Mouse (Mus musculus) stomach, embryonic 14.5 days (tissue): ENCODE results near the gene Olfr548-ps1. TPM values are rescaled to one million over a fixed set of nuclear protein-coding genes. Genes with fewer than 3 reads are reported as not detected.
A peak's percentile ranks its signal among the peaks of the same experiment; 100 is the strongest.

ENCODE experiments used
- ATAC-seq: fragments of 200-750 bp; cut with Nextera tagmentation; 2 replicates; pipeline ENCODE4 v1.8.0; 2017; ENCODE audit warnings: low read depth, moderate TSS enrichment; ENCODE audit not compliant: insufficient number of reproducible peaks, insufficient read depth, low FRiP score
- H3K27ac ChIP-seq: fragments of 300-500 bp; sonication (generic); 2 replicates; pipeline ENCODE4 v1.5.1; 2014; ENCODE audit warnings: mild to moderate bottlenecking, low read length, moderate library complexity, mixed read lengths
- H3K27me3 ChIP-seq: fragments of 300-500 bp; sonication (generic); 2 replicates; pipeline ENCODE4 v1.6.1; 2014; ENCODE audit warnings: low read length, control low read depth, mixed read lengths; ENCODE audit not compliant: control insufficient read depth, insufficient read depth
- H3K36me3 ChIP-seq: fragments of 300-500 bp; sonication (generic); 2 replicates; pipeline ENCODE4 v1.6.1; 2014; ENCODE audit warnings: mild to moderate bottlenecking, control low read depth, low read length, moderate library complexity, mixed read lengths; ENCODE audit not compliant: control insufficient read depth, insufficient read depth
- H3K4me1 ChIP-seq: fragments of 300-500 bp; sonication (generic); 2 replicates; pipeline ENCODE4 v1.6.1; 2014; ENCODE audit warnings: low read length, control low read depth, mixed read lengths; ENCODE audit not compliant: control insufficient read depth, insufficient read depth
- H3K4me2 ChIP-seq: fragments of 300-500 bp; sonication (generic); replicated peaks from 2 replicates; pipeline ENCODE4 v1.6.1; 2014; ENCODE audit warnings: low read depth, low read length, control low read depth
- H3K4me3 ChIP-seq: fragments of 300-500 bp; sonication (generic); 2 replicates; pipeline ENCODE4 v1.5.1; 2014; ENCODE audit warnings: low read depth, low read length, control low read depth
- H3K9ac ChIP-seq: fragments of 300-500 bp; sonication (generic); replicated peaks from 2 replicates; pipeline ENCODE4 v1.6.1; 2014; ENCODE audit warnings: low read depth, mild to moderate bottlenecking, control low read depth, low read length, moderate library complexity, mixed read lengths
- H3K9me3 ChIP-seq: fragments of 300-500 bp; sonication (generic); 2 replicates; pipeline ENCODE4 v1.6.1; 2016; ENCODE audit warnings: low read depth, low read length, control low read depth; ENCODE audit not compliant: control insufficient read depth
- WGBS: fragments of 180-500 bp; shearing (Covaris S2); extraction: QIAGEN DNeasy Blood & Tissue Kit; methylation state at CpG from one replicate; pipeline ENCODE4 v1.1.7; 2014; 5-methylcytosine and 5-hydroxymethylcytosine counted together
- polyA plus RNA-seq: library from polyadenylated mRNA; unstranded; fragments of >200 nt; fragmentation: Nextera tagmentation; extraction: Ambion mirVana; gene quantifications from 2 replicates; pipeline ENCODE4 v1.2.1, GENCODE M21; 2014

Gene Olfr548-ps1
- polyA plus RNA-seq, 1 experiment from 2014 or later, result not detected

- Histone ChIP-seq H3K36me3 (no peaks in the 10 kb centered on the region), H3K27ac (no peak overlapping the region), H3K4me1 (no peaks in the 10 kb centered on the region), H3K4me3 (peak overlapping the region; percentile 39), H3K4me2 (peak overlapping the region; percentile 84), H3K9ac (peak overlapping the region; percentile 46), H3K9me3 (no peaks in the 10 kb centered on the region), H3K27me3 (no peaks in the 10 kb centered on the region)
- peak; percentile 92 for ATAC-seq
- under 1% methylated on average over 54 of the region's 54 CpGs for WGBS
Observed at GRCm38 (mm10) chr7:102512814-102513435, 27.8 kb upstream of the Olfr548-ps1 start.

- no peak for ATAC-seq
- 68% methylated on average over 4 of the region's 4 CpGs for WGBS
- Histone ChIP-seq H3K27ac (no peak overlapping the region), H3K4me1 (no peaks in the 10 kb centered on the region), H3K9ac (no peak overlapping the region), H3K36me3 (no peaks in the 10 kb centered on the region), H3K4me2 (no peak overlapping the region), H3K27me3 (no peaks in the 10 kb centered on the region), H3K4me3 (no peak overlapping the region), H3K9me3 (no peaks in the 10 kb centered on the region)
Observed at GRCm38 (mm10) chr7:102514144-102514543, 26.6 kb upstream of the Olfr548-ps1 start.

DNA sequence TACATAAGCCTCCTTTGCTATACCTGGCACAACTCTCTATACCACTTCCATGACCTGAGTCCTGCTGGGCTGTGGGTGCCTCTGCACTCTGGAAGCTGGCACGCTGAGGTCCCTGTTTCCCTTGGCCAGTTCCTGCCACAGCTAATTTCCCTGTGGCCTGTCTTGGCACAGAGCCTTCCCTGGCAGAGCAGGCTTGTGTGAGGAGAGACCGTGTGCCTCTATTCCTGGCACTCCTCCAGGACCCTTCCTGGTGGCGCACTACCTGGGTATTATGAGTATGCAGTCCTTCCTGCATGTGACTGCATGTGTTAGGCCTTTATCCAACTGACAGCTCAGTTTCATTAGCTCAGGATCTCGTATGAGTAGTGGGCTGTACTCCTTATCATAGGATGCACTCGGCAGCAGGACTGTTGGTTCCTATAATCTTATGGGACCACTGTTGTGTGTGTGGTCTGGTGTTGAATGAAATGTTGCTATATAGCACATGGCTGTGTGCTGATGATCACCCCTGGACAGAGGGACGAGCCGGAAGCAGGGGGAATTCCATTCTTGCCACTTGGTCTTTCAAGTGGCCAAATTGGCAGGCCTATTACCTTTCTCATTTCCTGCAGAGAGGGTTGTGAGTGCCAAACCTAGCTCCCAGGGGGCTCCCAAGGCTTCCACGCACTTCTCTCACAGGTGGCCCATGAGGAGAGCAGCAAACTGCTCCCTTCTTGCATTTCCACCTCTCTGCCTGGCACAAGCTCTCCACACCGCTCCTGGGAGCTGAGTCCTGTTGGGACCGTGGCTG is 24.2 kb upstream of the Olfr548-ps1 start:
- H3K4me2 ChIP-seq, result no peak overlapping the region
- no peak overlapping the region for H3K27ac ChIP-seq
- H3K27me3 ChIP-seq, result no peaks in the 10 kb centered on the region
- WGBS, result 78% methylated on average over 10 of the region's 10 CpGs
- no peaks in the 10 kb centered on the region for H3K4me1 ChIP-seq
- H3K9ac ChIP-seq, result no peak overlapping the region
- ATAC-seq, result no peak
- H3K9me3 ChIP-seq, result no peaks in the 10 kb centered on the region
- H3K4me3 ChIP-seq, result no peak overlapping the region
- H3K36me3 ChIP-seq, result no peaks in the 10 kb centered on the region

DNA sequence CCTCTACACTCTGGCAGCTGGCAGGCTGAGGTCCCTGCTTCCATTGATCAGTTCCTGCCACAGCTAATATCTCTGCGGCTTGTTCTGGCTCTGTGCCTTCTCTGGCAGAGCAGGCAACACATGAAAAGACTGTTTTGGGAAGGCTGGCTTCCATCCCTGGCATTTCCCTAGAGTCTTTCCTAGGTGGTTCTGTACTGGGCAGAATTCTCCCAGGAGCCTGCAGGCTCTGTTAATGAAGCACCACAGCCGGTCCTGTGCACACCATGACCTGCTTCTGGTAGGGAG is 23.7 kb upstream of the Olfr548-ps1 start:
- no peak for ATAC-seq
- no peaks in the 10 kb centered on the region for H3K4me1 ChIP-seq
- no peak overlapping the region for H3K27ac ChIP-seq
- no peak overlapping the region for H3K4me2 ChIP-seq
- no peaks in the 10 kb centered on the region for H3K36me3 ChIP-seq
- 84% methylated on average over 2 of the region's 2 CpGs for WGBS
- H3K9ac ChIP-seq, result no peak overlapping the region
- H3K27me3 ChIP-seq, result no peaks in the 10 kb centered on the region
- no peaks in the 10 kb centered on the region for H3K9me3 ChIP-seq
- H3K4me3 ChIP-seq, result no peak overlapping the region

DNA sequence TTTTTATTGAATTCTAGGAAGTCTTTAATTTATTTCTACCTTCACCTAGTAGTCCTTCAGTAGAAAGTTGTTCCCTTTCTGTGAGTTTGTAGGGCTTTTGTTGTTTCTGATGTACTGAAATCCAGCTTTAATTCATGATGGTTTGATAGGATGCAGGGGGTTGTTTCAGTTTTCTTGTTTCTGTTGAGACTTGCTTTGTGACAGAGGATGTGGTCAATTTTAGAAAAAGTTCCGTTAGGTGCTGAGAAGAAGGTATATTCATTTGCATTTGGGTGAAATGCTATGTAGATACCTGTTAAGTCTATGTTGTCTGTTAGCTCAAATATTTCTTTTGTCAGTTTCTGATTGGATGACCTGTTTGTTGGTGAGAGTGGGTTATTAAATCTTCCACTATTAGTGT is 11.6 kb upstream of the Olfr548-ps1 start:
- H3K36me3 ChIP-seq, result no peaks in the 10 kb centered on the region
- no peaks in the 10 kb centered on the region for H3K9me3 ChIP-seq
- H3K9ac ChIP-seq, result no peak overlapping the region
- no peak overlapping the region for H3K27ac ChIP-seq
- H3K27me3 ChIP-seq, result no peaks in the 10 kb centered on the region
- WGBS, result 79% methylated on average over 1 of the region's 1 CpGs
- no peak overlapping the region for H3K4me2 ChIP-seq
- ATAC-seq, result no peak
- H3K4me1 ChIP-seq, result no peaks in the 10 kb centered on the region
- H3K4me3 ChIP-seq, result no peak overlapping the region

DNA sequence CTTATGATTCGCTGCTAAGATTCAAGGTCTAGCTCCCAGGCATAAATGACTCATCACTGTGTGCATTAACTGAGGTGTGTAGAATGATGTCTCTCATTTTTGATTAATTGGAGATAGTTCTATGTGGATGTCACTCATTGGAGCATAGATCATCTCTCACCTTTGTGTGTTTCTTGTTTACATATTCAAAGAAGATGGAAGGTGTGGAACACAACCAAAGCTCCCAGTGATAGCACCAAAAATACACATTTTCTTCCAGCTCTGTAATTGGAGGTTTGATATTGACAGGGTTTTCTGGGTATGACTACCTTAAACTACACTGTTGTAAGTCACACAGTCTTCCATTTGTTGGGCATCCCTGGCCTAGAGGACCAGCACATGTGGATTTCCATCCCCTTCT is 6.2 kb upstream of the Olfr548-ps1 start, which contains the start of gene Olfr547:
Gene Olfr547, plus strand, starts transcription at position 301 of the 400 bp plus-strand sequence.
- Histone ChIP-seq H3K9ac (no peak within 1 kb of the TSS), H3K27ac (no peak within 1 kb of the TSS), H3K27me3 (no peaks in the 10 kb centered on the region), H3K4me3 (no peak within 1 kb of the TSS), H3K9me3 (no peaks in the 10 kb centered on the region), H3K4me2 (no peak within 1 kb of the TSS), H3K4me1 (no peaks in the 10 kb centered on the region), H3K36me3 (no peaks in the 10 kb centered on the region)
- WGBS, result 82% methylated on average over 1 of the region's 1 CpGs
- no peak for ATAC-seq

GRCm38 (mm10) chr7:102541251-102541650 is 555 bp downstream of the Olfr548-ps1 start:
- H3K9ac ChIP-seq, result no peak overlapping the region
- H3K4me2 ChIP-seq, result no peak overlapping the region
- no peak overlapping the region for H3K4me3 ChIP-seq
- H3K27me3 ChIP-seq, result no peaks in the 10 kb centered on the region
- 58% methylated on average over 3 of the region's 3 CpGs for WGBS
- no peaks in the 10 kb centered on the region for H3K9me3 ChIP-seq
- no peaks in the 10 kb centered on the region for H3K36me3 ChIP-seq
- no peak overlapping the region for H3K27ac ChIP-seq
- no peaks in the 10 kb centered on the region for H3K4me1 ChIP-seq
- no peak for ATAC-seq

GRCm38 (mm10) chr7:102549570-102549969 is 8.9 kb downstream of the Olfr548-ps1 start, which contains the start of gene Olfr549:
Olfr549 (plus strand) TSS chr7:102549870.
- no peak within 1 kb of the TSS for H3K27ac ChIP-seq
- H3K27me3 ChIP-seq, result no peaks in the 10 kb centered on the region
- no peaks in the 10 kb centered on the region for H3K36me3 ChIP-seq
- no peak within 1 kb of the TSS for H3K4me3 ChIP-seq
- H3K9me3 ChIP-seq, result no peaks in the 10 kb centered on the region
- ATAC-seq, result no peak
- H3K4me1 ChIP-seq, result no peaks in the 10 kb centered on the region
- H3K4me2 ChIP-seq, result no peak within 1 kb of the TSS
- WGBS, result 88% methylated on average over 3 of the region's 3 CpGs
- no peak within 1 kb of the TSS for H3K9ac ChIP-seq
